Mouse (Mus musculus): ENCODE results near the gene Cmtm1.
A peak's percentile ranks its signal among the peaks of the same experiment; 100 is the strongest.
"Not testable (repeated sequence)": the region's sequence is repeated elsewhere in the genome, so short reads cannot be mapped to it uniquely, and the experiment has no call there.

The Cmtm1 gene

DNA sequence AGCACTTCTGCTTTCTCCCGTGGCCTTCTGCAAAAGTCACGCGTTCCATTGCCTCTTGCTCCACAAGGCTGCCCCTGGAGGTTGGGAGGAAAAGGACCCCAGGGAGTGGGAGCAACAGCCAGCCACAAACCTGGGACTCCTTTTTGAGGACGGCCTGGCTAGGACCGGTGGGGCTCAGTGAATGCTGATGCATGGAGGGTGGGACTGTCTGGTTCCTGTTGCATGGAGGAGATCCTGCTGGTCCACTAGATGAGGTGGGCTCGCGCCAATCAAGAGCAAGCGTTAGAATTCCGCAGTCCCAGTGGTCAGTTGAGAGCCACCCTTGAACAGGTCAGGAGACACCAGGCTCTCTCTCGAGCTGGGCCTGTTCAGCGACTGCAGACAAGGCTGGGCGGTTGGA, 12.0 kb upstream of the Cmtm1 start, which contains the start of gene Cmtm2b:
TSS of gene Cmtm2b (plus strand) at position 301 of the 400 bp plus-strand sequence.
- DNase-seq (ENCODE audit: extremely low read depth, low read depth, low spot score): not testable (repeated sequence)

DNA sequence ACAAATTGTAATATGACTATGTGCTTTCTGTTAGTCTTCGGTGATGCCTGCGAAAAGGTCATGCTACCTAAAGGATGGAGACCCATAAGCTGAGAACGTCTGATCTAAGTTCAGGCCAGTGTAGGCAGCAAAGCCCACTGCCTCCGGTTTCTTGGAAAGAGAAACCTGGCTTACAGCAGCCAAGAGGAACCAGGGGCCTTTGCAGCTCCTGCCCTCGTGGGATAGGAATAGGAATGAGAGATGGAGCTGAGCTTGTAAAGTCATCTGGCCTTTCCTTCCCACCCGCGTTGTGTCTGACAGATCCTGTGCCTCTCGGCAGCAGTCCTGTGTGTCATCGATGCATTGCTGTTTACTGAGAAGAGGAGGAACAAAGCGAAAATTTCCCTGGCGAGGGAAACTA, 11.3 kb upstream of the Cmtm1 start, which contains the start of gene Gm11020:
TSS of gene Gm11020 (plus strand) at position 301 of the 400 bp plus-strand sequence.
- not testable (repeated sequence) for DNase-seq (ENCODE audit: extremely low read depth, low read depth, low spot score)

DNA sequence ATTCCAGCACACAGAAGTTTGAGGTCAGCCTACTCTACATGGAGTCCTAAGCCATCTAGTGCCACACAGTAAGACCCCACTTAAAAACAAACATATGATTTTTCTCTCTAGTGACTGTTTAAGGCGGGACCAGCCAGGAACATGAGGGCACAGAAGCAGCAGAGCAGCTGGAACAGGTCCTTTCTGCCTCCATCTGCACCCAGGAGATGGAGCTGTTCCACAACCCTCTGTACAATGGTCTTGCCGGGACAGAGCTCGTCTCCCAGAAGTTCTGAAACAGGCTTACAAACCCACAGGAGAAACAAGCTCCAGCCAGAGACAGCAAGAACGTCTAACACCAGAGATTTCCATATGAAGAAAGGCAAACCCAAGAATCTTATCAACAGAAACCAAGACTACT, 3.4 kb upstream of the Cmtm1 start:
- DNase-seq (ENCODE audit: extremely low read depth, low read depth, low spot score): no peak

DNA sequence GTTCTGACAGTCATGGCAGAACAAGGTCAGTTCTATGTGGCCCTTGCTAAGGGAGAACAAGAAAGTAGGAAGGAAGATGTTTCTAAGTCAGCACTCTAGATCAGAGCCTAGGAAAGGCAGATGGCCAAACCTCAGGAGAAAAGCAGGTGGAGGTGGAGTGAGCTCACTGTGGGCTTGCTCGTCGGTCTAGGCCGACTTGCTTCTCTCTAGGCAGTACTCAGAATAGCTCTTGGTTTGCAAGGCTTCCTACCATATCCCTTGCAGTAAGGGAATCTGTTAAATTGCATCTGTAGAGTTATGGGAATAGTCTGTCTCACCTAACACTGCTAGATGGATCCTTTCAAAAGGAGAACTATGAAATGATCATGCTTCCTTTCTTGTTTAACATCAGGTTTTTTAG, 2.1 kb upstream of the Cmtm1 start:
- DNase-seq (ENCODE audit: extremely low read depth, low read depth, low spot score): not testable (repeated sequence)

DNA sequence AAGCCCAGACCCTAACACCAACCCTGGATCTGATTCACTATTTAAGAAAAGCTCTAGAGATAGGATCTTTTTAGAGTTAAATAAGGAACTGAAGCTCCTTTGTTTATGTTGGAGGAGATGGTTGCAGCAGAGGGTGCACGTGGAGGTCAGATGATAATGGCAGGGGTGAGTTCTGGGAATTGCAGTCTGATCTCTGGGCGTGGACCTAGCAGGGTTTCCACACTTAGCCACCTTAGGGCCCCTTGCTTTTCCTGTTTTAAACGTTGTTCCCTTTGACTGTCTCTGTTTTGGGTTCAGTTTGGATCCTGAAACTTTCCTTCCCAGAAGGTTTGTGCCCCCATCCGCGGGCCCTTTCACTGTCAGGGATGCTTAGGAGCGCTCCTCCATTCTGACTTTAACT, 1.6 kb downstream of the Cmtm1 start:
- not testable (repeated sequence) for DNase-seq (ENCODE audit: extremely low read depth, low read depth, low spot score)

DNA sequence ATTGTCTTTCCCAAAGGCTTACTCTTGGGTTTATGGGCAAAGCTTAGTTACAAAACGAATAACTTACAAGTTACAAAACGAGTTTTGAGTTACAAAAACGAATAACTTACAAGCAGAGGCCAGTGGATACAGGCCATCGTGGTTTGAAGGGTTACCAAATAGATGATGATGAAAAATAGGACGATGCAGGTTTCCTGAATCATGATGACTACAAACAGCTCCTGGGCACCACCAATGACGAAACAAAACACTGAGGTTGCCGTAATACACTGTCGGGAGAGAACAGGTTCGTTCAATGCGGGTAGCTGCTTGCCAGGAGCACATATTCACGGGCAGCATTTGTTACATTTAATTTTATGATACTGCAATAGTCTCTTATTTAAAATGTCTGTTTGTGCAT, 5.0 kb downstream of the Cmtm1 start:
- peak; percentile 14 for DNase-seq (ENCODE audit: extremely low read depth, low read depth, low spot score)

DNA sequence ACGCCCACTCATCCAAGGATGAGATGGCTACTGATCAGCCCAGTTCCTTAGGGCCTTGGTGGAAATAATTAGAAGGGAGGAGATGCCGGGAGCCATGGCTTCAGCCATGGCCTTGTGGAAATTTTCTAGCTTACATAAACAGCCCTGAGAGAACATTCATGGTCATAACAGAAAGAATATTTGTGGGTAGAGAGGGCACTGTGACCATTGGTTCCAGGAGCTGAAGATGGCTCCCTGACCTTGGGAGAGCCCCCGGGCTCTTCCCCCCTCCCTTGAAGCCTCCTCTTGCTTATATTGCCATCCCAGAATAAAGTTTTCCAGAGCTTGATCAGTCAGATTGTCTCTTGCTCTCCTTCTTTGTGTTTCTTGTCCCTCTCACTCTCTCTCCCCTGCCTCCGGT, 7.4 kb downstream of the Cmtm1 start:
- DNase-seq (ENCODE audit: extremely low read depth, low read depth, low spot score): not testable (repeated sequence)

DNA sequence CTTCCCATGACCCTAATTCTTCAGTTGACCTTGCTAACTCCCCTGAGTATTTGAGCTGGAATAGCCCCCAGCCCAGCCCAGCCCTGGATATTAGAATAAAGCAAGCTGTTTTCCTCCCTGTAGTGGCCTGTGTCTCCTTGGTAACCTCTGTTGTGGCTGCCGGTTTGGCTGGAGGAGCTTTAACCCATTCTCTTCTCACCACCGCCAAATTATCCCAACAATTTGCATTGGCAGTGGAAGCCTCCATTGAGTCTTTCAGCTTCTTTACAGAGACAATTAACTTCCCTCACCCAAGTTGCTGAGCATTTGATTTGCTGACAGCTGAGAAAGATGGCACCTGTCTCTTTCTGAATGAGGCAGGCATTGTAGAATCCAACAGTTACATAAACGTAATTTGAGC, 8.4 kb downstream of the Cmtm1 start:
- DNase-seq (ENCODE audit: extremely low read depth, low read depth, low spot score): not testable (repeated sequence)

DNA sequence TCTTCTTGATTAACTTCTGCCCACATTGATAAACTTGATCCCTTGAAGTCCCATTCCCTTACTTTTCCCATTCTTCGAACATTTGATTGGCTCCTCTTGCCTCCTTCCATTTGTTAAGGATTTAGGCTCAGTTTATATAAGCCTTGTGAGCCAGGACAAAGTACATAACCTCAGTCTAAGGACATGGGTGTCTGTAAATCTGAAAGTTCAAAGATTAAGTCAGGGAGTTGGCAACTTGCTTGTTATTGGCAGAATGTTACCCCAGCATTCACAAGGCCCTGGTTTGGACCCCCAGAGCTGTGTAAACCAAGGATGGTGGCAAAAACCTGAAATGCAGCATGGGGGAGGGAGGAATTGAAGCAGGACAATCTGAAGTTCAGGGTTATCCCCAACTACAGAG, 15.5 kb downstream of the Cmtm1 start:
- no peak for DNase-seq (ENCODE audit: extremely low read depth, low read depth, low spot score)

DNA sequence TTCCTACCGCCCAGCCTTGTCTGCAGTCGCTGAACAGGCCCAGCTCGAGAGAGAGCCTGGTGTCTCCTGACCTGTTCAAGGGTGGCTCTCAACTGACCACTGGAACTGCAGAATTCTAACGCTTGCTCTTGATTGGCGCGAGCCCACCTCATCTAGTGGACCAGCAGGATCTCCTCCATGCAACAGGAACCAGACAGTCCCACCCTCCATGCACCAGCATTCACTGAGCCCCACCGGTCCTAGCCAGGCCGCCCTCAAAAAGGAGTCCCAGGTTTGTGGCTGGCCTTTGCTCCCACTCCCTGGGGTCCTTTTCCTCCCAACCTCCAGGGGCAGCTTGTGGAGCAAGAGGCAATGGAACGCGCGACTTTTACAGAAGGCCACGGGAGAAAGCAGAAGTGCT, 16.9 kb downstream of the Cmtm1 start, which contains the start of gene Cmtm2a:
TSS of gene Cmtm2a (minus strand) at position 101 of the 400 bp plus-strand sequence.
- DNase-seq (ENCODE audit: extremely low read depth, low read depth, low spot score): not testable (repeated sequence)

DNA sequence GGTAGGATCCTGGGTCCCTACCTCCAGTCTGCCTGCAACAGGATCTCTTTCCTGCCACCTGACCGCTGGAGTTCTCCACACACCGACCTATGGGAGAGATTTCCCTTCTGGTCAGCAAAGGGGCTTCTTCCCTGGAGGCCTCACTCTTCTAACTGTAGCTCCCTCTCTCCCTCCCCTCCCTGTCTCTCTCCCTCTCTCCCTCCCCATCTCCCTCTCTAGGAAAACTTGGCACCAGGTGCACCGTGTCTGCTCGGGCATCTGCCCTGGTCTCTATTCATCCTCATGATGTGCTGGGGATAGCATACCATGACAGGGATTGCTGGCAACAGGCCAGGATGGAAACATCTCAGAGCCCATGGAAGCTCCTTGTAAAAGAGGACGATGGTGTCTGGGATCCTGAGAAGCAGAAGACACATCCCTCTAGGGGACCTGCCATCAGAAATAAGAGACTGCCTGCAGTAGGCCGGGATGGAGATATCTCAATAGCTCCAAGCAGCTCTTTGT, 41.0 kb downstream of the Cmtm1 start:
- DNase-seq (ENCODE audit: extremely low read depth, low read depth, low spot score): no peak

DNA sequence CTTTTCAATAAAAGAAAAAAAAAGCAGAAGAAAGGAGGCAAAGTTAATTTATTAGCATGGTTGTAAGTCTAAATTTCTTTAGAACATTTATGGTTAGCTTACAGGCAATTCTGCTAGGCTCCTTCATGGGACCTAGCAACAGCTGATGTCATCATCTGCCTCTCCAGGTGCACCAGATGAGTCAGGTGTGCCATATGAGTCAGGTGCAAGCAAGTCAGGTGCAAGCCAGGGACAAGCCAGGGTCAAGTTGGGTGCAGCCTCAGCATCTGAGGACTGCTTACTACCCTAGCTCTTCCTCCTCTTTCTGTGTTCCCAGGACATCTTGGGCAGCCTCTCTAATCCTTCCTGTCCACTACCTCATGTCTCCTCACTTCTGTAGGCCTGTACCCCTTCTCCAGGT, 41.6 kb downstream of the Cmtm1 start:
- DNase-seq (ENCODE audit: extremely low read depth, low read depth, low spot score): no peak

DNA sequence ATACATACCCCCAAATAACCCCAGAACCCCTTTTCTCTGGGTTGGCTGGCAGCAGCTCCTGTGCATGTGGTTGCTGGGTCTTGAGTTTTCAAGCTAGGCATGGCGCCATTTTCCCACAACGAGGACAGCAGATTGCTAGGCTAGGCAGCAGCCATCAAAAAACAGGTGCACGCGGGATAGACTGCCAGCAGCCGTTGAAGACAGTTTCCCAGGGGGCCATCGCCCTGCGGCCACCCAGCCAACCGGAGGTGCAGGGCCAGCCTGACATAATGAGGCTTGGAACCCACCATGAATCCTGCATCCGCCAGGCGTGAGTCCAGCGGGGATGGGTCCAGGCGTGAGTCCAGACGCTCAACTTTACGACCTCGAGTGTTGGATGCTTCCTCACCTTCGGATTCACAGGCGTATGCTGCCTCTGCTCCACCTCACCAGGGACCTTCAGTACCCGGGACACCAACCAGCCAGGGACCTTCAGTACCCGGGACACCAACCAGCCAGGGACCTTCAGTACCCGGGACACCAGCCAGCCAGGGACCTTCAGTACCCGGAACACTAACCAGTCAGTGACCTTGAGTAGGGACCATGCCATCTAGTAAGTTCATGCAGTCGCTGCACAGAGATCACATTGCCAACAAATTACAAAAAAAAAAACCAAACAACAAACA, 45.5 kb downstream of the Cmtm1 start:
- DNase-seq (ENCODE audit: extremely low read depth, low read depth, low spot score): not testable (repeated sequence)

DNA sequence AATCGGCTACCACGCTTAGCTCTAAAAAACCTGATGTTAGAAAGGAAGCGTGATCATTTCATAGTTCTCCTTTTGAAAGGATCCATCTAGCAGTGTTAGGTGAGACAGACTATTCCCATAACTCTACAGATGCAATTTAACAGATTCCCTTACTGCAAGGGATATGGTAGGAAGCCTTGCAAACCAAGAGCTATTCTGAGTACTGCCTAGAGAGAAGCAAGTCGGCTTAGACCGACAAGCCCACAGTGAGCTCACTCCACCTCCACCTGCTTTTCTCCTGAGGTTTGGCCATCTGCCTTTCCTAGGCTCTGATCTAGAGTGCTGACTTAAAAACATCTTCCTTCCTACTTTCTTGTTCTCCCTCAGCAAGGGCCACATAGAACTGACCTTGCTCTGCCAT, 48.1 kb downstream of the Cmtm1 start:
- DNase-seq (ENCODE audit: extremely low read depth, low read depth, low spot score): not testable (repeated sequence)

DNA sequence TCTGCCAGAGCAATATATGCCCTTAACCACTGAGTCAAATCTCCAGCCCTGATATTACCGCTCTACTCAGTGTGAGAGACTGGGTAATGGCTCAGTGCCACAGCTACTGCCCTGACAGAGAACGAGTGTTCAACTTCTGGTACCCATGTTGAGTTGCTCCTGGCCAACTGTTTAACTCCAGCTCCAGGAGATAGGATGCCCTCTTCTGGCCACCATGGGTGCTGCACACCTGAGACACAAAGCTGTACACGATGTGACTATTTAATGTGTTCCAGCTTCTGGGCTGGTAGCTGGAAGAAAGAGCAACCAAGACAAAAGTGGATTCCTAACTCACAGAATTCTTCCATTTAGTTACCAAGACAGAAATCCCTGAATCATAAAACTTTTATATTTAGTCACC, 56.9 kb downstream of the Cmtm1 start:
- DNase-seq (ENCODE audit: extremely low read depth, low read depth, low spot score): no peak

DNA sequence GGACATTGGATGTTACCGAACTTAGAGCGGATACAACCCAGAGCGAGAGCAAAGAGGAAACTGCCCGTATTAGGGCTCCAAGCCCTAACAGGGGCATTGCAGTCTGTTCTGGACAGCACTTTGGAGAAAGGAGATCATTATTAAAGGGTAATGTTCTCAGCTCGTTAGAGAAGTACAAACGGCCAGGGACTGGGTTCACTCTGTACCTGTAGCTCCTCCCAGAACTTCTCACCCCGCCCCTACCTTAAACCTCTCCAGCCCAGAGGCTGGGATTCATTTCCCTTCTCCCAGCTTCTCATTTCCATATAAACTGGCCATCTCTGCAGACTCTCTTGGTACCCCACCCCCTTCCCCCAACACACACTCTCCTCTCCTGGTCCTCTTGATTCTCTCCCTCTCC, 58.5 kb downstream of the Cmtm1 start:
- DNase-seq (ENCODE audit: extremely low read depth, low read depth, low spot score): no peak

DNA sequence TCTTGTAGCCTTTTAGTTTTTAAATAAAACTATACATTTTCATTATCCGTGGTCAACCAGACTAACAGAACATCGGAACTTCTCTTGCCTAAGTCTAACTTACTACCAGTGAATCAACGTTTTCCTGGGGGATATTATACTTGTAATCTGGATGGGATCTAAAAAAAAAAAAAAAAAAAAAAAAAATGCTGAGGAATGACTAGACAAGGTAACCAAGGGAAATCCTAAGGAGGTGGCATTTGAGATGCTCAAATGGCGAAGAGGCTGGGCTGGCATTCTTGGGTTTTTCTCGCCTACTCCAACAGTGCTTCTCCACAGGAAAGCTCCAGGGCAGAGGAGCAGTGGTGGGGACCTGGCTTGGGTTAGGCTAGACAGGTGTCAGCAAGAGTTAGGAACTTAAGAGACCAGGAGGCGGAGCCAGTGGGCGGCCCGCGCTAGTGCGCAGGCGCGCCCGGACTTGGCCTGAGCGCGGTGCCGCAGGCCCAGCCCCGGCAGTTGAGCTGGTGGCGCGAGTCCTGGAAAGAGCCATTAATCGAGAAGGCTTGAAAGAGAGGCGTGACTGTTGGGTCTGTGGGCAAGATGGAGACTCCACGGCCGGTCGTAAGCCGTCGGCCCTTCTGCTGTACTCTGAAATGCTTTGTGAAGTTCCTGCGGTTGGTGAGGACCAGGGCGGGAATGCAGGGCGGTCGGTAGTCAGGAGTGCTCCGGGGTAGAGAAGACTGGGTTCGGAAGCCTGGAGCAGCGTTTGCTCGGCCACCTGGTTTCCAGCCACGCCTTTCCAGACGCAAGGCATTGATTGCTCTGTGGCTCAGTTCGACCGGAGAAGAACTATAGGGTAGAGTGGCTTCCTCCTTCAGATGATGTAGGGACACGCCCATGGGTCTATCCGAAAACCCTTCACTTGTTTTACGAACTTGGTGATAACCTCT, 59.2 kb downstream of the Cmtm1 start, which contains the start of gene Cklf:
TSS of gene Cklf (plus strand) at position 423 of the 929 bp plus-strand sequence.
- DNase-seq (ENCODE audit: extremely low read depth, low read depth, low spot score): no peak

DNA sequence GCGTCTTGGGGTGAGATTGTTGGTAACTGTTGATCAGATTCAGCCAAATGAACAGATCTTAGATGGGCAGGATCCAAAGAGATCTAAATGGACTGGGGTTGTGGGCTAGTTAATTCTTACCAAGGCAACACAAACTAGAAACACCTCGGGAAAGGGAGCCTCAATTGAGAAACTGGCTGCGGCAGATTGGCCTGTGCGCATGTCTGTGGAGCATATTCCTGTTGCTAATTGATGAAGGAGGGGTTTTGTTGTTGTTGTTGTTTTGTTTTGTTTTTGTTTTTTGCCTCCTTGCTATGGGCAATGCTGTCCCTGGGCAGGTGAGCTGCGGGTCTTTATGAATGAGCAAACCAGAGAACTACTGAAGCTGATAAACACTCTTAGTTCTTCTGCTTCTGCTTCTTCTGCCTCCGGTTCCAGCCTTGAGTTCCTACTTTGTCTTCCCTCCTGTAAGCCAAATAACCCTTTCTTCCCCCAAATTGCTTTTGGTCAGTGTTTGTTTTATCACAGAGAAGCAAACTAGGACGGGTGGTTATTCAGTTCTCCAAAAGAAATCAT, 60.4 kb downstream of the Cmtm1 start:
- no peak for DNase-seq (ENCODE audit: extremely low read depth, low read depth, low spot score)

DNA sequence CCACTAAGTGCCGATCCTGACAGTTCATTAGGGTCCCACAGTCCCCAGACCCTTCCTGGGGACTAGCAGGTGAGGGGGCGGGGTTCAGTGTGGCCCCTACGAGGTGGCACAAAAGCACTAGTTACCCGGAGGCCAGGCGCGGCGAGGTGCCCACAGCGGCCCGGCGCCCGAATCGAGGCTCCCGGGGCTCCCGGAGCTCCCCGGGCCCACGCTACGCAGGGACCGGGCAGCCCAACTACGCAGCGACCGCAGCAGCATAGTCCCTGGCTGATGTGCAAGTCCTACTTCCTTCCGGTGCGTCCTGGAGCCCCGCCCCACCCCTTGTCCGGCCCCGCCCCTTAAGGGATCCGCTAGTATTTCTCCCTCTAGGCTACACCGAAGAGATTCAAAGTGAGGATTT, 61.7 kb downstream of the Cmtm1 start, which contains the start of gene Tk2:
TSS of gene Tk2 (minus strand) at position 283 of the 400 bp plus-strand sequence.
- no peak for DNase-seq (ENCODE audit: extremely low read depth, low read depth, low spot score)

DNA sequence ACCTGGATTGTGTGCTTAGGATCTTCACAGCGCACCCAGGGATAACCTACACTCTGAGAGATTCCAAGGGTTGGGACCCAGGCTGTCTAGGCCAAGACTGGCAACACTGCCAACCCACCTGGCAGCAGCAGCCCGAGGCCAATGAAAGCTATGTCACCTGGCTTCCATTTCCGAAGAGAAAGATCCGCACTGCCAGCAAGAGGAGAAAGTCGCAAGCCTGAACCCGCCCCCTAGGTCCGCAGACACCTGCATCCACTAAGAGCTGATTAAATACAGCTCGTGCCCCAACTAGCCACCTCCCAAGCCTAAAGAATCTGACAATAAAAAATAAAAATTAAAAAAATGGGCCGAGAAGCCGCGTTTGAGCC, 62.1 kb downstream of the Cmtm1 start:
- DNase-seq (ENCODE audit: extremely low read depth, low read depth, low spot score): no peak

Data from fat pad, adult 2 months (tissue).